Mouse (Mus musculus) urinary bladder, postnatal 36 days (tissue): ENCODE measurements around the gene Grid1.

Source experiments
- DNase-seq, 2 experiments: peaks; one replicate each; pipeline ENCODE4 v3.0.0; 2022; ENCODE audit warnings: low spot score in 2 of 2, mixed read lengths in 1 of 2

Gene Grid1

GRCm38 (mm10) chr14:34916315-34916714, 96.4 kb downstream of the Grid1 start:
- DNase-seq: no peak

- DNase-seq: no peak
These were observed 97.2 kb downstream of the Grid1 start for GRCm38 (mm10) chr14:34917111-34917510.

- DNase-seq: no peak
These were observed 99.3 kb downstream of the Grid1 start for GRCm38 (mm10) chr14:34919221-34919620.

GRCm38 (mm10) chr14:34921265-34921664, 101.4 kb downstream of the Grid1 start:
- DNase-seq: no peak

DNA sequence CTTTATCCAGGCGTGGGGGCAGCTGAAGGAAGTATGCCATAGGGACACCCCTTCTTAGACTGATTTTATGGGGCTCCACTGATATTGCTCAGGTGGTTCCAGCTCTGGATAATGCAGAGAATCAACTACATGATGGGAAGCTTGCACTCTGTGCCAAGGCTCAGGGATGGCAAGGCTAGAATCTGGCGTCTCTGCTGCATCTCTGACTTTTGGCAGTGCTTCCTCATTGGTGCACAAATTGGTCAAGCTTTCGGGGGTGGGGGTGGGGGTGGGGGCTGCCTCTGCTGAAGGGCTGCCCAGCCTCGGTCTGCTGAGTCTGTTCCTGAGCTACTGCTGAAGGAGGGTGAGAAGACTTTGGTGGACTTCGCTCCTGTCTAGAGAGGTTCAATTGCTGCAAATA, 105.1 kb downstream of the Grid1 start:
- DNase-seq: no peak

GRCm38 (mm10) chr14:34930040-34930719, 110.3 kb downstream of the Grid1 start:
- no peak for DNase-seq

- no peak for DNase-seq
These were observed 113.3 kb downstream of the Grid1 start for GRCm38 (mm10) chr14:34933197-34933596.

DNA sequence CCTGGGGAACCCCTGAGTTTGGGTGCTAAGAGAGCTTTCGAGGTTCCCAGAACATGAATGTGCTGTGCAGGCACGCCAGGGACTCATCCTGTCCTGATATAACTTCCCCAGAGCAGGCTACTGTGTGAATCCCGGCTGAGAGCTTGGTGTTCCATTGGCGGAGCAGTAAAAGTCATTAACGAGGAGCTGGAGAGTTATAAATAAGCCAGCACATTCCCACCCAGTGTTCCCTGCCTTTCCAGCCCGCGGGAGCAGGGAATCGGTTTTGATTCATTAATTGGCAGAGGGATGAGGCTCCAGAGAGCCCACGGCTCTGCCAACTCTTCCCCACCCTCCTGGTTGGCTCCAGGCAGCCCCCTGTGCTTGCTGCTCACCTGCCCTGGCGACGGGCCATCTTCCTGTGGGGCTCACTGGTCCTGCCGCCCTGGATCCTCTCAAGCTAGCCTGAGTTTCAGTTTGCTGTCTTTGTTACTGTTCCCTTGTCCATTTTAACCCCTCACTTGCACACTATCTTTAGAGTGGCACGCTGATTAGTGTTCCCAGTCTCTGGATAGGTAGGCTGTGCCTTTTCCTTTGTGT, 116.4 kb downstream of the Grid1 start:
- DNase-seq: no peak

GRCm38 (mm10) chr14:34944390-34944979, 124.6 kb downstream of the Grid1 start:
- DNase-seq: no peak

GRCm38 (mm10) chr14:34945471-34946313, 125.8 kb downstream of the Grid1 start:
- DNase-seq: no peak

- DNase-seq: no peak
These were observed 126.3 kb downstream of the Grid1 start for GRCm38 (mm10) chr14:34946314-34946583.

- no peak for DNase-seq
These were observed 128.3 kb downstream of the Grid1 start for GRCm38 (mm10) chr14:34948249-34948648.

DNA sequence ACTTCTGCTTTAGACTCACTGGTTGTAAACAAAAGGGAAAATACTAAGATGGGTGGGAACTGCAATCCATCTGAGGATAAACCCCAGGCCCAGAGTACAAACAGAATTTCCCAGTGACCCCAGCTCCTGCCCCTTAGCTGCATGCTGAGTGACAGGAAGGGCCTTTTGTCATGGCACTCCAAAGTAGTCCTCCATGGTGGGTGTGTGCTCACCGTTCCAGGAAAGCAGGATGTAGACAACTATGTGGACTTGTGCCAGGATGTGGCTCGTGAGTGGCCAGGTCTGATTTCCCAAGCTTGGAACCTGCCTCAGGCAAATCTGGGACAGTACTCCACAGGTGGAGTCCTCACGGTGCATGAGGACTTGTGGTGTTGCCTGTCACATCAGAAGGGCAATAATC, 132.4 kb downstream of the Grid1 start:
- DNase-seq: no peak

DNA sequence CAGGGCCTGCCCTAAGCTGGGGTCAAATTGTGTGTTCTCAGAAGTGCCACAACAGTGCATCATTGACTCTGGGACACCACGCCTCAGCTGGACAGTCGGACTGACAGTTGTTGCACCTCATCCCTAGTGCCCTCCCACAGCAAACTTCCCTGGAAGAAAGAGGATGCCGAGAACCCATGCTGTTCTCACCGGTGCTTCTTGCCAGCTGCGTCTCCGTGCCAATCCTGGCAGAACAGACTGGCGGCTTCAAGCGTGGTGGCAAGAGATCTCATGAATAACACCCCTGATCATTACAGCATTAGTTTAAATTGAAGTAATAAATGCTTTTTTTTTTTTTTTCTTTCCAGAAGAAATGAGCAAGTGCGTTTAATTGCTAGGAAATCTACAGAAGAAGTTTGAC, 133.7 kb downstream of the Grid1 start:
- no peak for DNase-seq

GRCm38 (mm10) chr14:34955689-34956088, 135.8 kb downstream of the Grid1 start:
- DNase-seq: no peak

DNA sequence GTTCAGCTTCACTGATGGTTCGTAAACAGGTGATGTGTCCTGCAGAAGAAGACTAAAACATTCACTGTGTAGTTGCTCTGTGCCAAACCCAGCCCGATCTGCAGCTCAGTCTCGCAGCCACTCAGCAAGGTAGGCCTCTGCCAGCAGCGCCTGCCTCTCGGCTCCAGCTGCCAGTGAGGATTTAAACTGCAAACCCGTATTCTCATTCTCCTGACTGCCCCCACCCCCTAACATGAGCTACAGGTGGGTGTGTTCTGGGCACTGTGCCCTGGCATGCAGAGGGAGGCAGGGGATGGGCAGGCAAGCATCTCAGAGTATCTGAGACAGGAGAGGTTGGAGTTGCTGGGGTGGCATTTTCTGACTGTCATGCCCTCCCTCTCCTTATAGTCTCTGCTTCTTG, 140.3 kb downstream of the Grid1 start:
- DNase-seq: no peak

GRCm38 (mm10) chr14:34963616-34964168, 143.8 kb downstream of the Grid1 start:
- no peak for DNase-seq

GRCm38 (mm10) chr14:34969102-34969819, 149.4 kb downstream of the Grid1 start:
- no peak for DNase-seq

DNA sequence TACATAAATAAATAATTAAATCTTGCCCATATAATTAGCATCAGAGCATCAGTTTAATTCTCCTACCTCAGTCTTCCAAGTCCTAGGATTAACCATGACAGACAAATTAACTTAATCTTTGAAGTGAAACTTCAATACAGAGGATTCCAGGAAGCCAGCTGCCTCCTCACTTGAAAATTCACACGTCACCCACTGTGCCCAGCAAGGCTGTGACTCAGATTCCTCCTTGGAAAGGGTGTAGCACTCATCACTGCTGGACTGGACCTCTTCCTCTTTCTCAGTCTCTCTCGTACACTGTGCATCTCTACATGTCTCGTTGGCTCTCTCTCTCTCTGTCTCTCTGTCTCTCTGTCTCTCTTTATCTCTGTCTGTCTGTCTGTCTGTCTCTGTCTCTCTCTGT, 153.0 kb downstream of the Grid1 start:
- DNase-seq: no peak

DNA sequence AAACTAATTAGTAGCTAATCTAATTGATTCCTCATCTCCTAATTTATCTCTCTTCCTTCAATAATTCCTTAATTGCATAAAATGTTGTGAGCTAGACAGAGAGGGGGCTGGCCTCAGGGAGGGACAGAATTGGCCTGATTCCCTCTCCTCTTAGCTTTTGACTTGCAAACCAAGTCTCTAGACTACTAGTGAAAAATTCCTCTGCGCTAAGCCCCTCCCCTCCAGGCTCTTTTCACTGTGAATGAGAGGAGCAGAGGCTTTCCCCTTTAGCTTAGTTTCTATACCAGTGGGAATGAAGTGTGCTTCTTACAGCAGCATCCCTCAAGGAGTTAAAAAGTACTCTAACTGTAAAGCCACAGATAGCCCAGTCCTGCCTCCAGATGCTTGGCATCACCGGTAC, 160.8 kb downstream of the Grid1 start:
- DNase-seq: no peak

GRCm38 (mm10) chr14:34989131-34989530, 169.2 kb downstream of the Grid1 start:
- no peak for DNase-seq

GRCm38 (mm10) chr14:35006736-35007135, 186.8 kb downstream of the Grid1 start:
- no peak for DNase-seq
